Mouse (Mus musculus) cerebellum, adult 2 months (tissue): ENCODE data around the gene Ptrh1.

Source experiments
- CTCF ChIP-seq: fragments of 200-500 bp; IDR thresholded peaks from 2 replicates; pipeline ENCODE4 v1.5.1; 2011; ENCODE audit warnings: low read depth, mild to moderate bottlenecking, control low read depth, low read length, moderate library complexity, borderline replicate concordance; ENCODE audit not compliant: insufficient read depth
- POLR2A ChIP-seq: fragments of 200-500 bp; IDR thresholded peaks from 2 replicates; pipeline ENCODE4 v1.6.1; 2011; ENCODE audit warnings: low read length, control low read depth, borderline replicate concordance; ENCODE audit not compliant: insufficient read depth

GRCm38 (mm10) chr2:32823153-32823552 is 47.6 kb downstream of the Ptrh1 start:
- no peak for TF ChIP-seq CTCF
- no peak for TF ChIP-seq POLR2A
